Mouse (Mus musculus) thymus, postnatal 10 days (tissue): ENCODE measurements around the gene Cage1.
A peak's percentile ranks its signal among the peaks of the same experiment; 100 is the strongest.

Experiments used
- DNase-seq, 2 experiments: peaks; one replicate each; pipeline ENCODE4 v3.0.0; 2021; ENCODE audit warnings: low spot score in 2 of 2

Cage1 gene

DNA sequence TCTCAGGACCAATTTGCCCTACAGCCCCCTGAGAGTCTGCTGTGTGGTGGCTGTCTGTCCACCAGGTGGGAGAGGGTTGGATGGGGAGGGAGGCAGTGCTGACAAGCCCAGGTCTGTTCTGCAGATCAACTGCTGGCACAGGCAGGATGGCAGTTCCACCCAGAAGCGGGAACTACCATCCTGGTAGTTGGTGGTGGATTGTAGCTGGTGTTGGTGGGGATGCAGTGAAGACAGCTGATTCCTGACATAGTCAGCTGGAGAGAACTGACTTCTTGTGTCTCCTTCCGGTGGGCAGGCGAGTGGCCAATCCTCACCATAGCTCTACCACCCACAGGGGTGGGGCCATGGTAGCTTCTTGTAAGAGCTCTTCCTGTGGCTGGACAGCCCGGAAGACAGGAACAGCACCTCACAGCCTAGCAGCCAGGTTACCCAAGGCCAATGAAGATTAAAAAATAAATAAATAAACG is 26.4 kb downstream of the Cage1 start:
- no peak for DNase-seq

DNA sequence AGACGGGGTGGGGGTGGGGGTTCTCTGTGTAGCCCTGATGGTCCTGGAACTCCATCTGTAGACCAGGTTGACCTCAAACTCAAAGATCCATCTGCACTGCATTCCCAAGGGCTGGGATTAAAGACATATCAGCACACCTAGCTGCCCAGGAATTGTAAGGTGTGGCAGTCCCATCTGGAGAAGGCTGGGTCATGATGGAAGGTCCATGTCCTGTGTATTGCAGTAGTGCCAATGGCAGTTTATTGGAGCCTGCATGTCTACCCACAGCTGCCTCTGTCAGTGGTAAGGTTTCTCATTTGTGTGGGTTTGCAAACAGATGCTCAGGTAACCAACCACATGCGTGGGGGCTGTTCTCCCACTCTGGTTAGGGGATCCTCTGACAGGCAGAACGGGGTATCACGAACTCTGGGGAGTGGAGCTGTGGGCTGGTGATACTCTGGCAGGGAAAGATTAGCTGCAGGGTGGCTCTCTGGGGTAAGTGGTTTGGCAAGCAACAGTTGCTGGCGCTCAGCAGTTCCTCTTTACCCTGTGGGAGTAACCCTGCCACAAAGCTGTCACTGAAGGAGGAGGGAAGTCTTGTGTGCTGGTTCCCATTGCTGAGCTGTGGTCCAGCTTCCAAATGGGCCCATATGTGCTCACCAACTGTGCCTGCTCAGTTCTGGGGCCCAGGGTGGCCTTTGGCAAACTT is 27.0 kb downstream of the Cage1 start:
- DNase-seq: no peak

DNA sequence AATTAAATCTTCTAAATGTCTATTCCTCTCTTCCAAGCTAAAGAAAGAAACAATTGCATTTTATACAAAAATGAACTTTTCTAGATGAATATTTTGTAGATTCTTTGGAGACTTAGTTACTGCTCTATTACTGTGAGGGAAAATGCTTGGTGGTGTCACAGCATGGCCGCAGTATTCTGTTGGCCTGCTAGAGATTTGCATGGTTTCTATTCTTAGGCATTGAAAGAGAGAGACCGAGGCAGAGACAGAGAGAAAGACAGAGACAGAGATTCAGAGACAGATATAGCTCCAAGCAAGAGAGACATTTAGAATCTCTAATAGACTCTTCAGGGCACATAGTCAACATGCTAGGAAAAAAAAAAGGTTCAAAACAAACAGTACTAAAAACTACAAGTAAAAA is 28.9 kb downstream of the Cage1 start:
- DNase-seq: no peak

DNA sequence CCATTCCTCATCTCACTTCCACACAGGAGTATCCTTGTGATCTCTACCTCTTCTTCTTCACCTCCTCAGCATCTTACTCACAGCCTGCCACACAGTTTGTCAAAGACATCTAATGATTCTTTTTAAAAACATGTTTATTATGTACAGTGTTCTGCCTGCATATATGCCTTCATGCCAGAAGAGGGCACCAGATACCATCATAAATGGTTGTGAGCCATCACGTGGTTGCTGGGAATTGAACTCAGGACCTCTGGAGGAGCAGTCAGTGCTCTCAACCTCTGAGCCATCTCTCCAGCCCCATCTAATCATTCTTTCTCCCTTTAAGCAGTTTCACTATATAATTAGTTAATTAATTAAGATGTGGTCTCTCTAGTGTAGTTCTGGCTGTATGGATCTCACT is 34.4 kb downstream of the Cage1 start:
- no peak for DNase-seq

DNA sequence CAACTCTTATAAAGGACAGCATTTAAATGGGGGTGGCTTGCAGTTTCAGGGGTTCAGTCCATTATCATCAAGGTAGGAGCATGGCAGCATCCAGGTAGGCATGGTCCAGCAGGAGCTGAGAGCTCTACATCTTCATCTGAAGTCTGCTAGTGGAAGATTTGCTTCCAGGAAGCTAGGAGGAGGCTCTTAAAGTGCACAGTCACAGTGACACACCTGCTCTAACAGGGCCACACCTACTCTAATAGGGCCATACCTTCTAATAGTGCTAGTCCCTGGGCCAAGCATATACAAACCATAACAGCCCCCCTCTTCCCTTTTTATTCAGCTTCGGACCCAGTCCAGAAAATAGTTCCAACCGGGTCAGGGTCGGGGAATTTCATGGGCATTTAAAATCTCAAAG is 37.2 kb downstream of the Cage1 start:
- no peak for DNase-seq

DNA sequence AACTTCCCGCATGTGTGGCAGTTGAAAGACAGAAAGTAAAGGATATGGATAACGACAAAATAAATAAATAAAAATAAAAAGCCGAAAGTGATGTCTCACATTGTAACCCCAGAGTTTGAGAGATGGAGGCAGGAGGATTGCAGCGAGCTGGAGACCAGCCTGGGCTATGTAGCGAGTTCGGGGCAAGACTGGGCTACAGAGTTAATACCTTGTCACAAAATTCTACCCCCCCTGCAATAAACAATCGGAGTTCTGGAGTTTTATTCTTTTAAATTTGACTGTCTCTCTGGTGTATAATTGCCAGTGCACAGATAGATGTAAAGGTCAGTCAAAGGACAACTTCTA is 42.5 kb downstream of the Cage1 start:
- no peak for DNase-seq

DNA sequence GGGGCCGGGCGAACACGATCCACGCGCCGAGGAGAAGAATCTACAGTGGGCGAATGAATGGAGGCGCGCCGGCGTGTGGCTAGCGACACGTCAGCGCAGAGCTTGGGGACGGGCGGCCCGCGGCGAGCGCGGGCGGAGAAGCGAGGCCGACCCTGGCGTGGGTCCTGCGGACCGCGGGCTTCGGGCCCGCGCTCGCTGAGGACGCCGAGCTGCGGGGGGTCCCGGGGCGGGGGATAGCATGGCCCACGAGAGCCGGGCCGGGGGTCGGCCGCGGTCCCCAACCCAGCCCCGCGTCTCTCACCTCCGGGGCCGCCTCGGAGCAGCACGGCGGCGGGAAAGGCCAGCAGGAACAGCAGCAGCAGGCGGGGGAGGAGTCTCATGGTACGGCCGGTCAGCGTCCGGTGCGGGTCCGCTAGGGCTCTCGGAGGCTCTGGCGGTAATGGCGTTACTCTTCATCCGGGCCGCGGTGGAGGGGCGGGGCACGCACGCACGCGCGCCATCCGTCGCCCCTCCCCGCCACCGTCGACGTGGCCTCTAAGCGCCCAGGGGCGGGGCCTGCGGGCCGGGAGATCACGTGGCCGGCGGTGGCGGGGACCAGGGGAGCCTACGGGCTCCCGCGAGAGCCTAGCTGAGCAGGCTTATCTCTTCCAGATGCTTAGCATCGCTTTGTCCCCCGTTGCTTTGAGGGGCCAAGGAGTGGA is 43.0 kb downstream of the Cage1 start, which contains the start of gene Ssr1:
Ssr1 (minus strand) TSS at position 514 of the 701 bp plus-strand sequence.
- DNase-seq: peak; percentile 92 to 95

DNA sequence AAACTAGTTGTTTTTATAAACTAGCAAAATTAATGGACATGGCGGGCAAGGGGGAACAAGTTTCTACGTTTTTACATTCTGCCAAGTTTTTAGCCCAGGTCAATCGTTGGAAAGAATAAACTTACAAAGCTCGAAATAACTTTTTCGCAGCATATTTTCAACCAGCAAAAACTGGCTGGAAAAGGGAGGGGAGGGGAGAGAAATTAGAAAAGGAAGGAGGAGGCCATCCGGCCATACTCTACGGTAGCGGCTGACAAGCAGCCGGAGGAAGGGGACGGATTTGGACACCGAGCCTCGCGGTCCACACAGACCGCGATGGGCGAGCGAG is 43.5 kb downstream of the Cage1 start:
- no peak for DNase-seq

DNA sequence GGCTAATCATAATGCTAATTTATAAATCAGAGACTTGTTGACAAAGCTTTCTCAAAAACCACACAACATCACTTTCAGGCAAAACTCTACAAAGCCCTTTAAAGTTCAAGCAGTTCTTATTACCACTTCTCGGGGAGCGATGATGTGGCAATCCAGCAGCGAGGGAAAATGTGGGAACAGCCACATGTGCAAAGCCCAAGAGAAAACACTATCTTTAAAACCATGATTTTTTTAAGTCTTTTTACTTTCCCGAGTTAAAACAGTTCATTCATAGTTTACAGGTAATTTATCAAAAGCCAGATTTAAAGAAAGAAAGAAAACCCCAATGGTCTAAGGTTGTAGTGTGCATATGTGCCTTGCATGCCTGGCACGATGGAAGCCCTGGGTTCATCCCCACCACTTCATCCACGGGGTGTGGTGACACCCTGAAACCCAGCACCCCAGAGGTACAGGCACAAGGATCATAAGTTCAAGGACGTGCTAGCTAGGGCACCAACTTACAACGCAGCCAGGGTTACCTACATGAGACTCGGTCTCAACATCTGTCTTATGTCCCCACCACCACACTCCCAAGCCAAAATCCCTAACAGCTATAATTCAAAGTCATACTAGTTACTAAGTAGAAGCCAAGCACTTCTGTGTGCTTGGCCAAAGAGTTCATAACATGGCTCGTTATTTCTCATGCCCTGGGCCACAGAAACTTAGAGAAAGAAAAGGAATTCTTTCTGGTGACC is 44.1 kb downstream of the Cage1 start:
- no peak for DNase-seq

DNA sequence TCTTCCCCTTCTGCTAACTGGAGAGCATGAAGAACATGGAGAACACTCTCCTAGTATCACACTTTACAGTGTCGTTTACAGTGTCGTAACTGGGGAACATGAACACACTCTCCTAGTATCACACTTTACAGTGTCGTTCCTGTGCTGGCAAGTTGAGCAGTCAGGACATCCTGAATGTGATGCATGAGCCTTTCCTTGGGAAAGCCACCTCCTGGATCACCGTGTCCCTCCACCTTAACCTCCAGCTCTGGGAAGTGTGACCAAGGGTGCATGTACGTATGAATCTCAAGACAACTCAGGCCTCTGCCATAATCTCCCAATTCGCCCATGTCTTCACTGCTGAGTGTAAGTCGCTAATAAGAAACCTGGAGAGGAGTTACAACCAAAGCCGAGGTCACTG is 47.2 kb downstream of the Cage1 start:
- DNase-seq: no peak

DNA sequence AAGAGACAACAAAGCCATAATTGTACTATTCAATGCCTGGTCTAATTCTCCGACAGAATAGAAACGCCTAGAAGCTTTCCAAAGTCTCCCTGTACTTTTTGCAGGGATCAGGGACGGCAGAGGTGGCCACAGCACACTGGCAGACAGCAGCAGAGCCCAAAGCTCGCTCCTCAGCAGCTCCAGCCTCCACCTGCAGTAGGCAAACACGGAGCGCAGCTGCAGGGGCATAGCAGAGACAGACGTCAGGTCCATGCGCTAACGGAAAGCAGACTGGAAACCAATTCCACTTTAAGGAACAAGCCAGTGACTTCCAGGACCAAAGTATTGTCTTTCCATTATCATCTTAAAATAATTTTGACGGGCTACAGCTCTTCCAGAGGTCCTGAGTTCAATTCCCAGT is 50.7 kb downstream of the Cage1 start:
- DNase-seq: no peak

DNA sequence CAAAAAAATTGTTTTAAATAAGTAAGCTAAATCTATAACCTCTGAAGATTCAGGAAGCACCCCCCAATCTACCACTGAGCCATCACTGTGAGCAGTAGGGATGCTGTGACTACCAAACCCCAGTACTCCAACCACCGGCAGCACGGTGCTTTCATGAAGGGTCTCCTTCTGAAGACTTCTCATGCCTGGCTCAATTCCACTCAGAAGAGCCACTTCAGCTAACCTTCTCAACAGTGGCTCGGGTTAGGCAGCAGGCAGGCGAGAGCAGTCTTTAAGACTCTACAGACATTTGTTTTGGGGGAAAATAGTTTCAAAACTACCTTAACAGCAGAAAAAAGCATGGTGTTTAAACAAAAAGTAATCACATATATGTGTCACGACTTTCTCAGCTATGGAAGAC is 55.8 kb downstream of the Cage1 start:
- DNase-seq: no peak

DNA sequence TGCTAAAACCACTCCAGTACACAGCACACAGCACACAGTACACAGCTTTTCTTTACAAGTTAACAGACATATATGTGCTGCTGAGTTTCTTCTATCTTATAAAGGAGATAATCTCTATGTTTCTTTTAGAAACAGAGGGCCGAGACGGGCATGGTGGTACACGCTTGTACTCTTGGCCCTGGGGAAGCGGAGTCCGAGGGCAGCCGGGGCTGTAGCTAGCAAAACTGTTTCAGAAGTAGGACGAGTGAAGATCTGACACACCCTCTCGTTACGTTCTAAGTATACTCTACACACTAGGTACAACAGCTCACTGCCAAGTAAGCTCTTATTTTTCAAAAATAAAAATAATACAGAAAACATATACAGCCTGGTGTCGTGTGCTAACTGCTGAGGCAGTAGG is 56.5 kb downstream of the Cage1 start:
- no peak for DNase-seq

DNA sequence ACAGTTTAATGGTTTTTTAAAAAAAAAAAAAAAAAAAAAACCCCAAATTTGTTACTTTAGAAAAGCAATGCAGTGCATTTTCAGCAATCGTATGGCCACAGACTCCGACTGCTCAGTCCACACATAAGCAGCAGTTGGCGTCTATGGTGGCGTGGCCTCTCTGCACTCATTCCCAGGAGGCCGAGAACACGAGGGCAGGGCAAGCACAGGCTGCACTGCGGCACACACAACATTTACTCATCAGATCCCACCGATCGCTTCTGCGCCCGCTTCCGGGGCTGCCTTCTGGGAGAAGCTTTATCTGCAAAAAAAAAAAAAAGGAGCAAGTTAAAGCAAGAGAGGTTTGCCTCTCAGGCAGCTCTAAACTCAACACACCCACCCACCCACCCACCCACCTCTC is 57.4 kb downstream of the Cage1 start:
- DNase-seq: no peak

DNA sequence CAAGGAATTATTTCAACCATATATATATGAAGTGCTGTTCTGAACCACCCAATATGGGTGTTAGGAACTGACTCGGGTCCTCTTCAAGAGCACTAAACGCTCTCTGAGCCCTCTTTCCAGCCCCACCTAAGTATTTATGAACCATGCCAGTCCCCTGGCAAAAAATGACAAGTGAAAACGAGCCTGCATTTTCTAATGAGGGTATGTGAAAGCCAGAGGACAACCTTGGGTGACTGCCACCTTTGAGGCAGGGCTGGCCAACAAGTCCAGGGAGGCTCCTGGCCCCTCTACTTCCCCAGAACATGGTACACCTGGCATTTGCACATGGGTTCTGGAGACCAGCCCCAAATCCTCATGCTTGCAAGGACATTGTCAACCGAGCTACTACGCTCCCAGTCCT is 62.1 kb downstream of the Cage1 start:
- DNase-seq: no peak

DNA sequence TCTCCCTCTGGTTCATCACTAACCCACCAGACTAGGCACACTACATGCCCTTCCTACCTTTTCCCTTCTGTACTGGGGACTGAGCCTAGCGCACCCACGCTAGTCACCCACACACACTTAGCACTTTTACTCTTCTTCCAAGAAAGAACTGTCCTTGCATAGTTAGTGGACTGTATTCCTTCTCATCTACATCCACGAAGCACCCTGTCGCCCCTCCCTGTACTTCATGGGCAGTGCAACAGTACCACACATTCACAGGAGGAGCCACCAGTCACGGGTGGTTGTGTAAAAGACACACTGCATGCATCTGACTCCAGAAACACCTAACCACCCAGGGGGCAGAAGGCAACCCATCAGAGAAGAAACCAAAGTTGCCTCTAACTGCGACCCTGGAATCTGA is 62.8 kb downstream of the Cage1 start:
- no peak for DNase-seq

DNA sequence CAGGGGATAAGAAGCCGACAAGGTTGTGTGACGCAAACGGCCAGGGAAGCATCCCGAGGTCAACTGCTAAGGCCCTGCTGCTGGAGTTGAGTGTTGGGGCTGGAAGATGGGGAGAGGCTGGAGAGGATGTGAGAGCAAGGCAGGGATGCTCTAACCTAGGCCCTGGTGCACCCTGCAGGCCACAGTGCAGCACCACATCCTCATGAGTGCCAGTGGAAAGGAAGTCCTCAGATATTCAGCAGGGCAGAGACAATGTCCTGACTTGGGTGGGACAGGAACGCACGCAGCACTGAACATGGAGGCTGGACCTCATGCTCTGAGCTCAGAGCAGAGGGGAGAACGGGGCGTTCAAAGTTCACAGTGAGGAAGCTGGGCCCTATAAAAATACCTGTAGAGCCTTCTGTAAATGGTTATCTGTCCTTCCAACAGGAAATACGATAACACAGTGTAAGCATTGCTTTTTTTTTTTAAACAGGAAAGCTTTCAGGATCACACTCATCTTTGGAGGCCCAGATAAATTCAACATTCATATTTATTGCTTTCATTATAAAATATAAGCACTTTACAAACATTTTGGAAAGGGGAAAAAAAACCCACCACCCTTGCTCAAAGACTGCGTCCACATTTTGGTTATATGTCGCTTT is 65.9 kb downstream of the Cage1 start:
- DNase-seq: no peak

DNA sequence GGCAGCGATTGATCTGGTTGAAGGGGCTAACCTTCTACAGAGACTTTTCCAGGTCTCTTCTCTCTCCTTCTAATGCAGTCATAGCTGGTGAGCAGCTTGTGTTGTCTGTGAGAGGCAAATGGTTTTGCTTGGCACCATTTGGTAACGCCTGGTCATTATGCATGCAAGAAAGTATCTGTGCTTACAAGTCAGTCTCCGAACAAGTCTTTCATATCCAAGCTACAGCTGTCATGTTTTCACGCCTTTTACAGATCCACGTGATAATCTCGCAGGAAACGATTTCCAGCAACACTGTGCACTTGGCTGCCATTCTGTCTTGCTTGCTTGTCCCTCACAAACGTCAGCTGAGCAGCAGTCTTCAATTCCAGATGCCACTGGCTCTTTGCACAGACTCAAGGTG is 66.9 kb downstream of the Cage1 start:
- no peak for DNase-seq

DNA sequence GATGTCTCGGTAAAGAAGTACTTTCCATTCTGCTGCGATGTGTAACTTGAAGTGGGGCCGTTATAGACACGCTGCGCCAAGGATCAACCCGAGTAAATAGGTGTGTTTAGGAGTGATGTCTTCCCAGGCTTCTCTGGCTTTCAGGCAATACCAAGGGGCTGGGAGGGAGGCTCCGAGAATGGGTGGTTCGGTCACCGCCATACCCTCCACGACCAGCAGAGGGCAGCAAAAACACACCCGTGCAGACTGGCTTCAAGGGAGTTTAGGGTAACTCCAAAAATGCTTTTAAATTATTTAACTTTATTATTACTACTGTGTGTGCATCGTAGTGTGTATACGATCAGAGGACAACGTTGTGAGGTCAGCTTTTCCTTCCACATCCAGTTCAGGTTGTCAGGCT is 67.5 kb downstream of the Cage1 start:
- peak; percentile 73 to 90 for DNase-seq

DNA sequence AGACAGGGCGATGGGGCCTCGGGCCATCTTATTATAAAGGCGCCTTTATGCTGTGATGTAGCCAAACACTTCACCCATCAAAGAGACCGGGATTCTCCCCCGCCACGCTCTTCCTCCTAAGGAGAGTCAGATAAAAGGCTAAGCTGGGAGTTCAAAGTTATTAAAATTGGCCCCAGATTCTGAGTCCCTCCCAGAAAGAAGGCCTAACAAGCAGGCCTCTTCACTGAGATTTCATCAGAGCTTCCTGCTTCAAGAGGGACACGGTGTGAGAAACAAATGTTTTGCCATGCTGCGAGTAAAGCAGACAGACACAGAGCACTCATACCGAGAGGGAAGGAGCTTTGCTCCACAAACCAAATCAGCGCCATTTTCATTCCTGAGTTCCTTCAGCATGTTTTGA is 69.3 kb downstream of the Cage1 start:
- DNase-seq: no peak

DNA sequence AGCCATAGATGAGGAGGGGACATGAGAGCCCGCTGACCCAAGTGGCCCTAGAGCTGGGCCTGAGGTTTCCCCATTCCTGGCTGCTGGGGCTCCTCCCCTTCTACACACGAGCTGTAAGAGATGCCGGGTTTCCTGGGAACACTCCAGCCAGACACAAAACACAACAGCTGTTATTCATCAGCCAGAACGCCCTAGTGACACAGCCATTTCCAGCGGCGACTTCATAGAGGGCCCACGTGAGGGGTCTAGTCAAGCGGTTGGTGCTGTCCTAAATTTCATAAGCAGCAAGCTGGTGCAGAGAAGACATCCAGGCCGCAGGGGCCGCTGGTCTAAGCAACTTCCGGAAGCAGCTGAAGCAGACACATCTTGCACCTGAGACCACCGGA is 69.8 kb downstream of the Cage1 start:
- no peak for DNase-seq

DNA sequence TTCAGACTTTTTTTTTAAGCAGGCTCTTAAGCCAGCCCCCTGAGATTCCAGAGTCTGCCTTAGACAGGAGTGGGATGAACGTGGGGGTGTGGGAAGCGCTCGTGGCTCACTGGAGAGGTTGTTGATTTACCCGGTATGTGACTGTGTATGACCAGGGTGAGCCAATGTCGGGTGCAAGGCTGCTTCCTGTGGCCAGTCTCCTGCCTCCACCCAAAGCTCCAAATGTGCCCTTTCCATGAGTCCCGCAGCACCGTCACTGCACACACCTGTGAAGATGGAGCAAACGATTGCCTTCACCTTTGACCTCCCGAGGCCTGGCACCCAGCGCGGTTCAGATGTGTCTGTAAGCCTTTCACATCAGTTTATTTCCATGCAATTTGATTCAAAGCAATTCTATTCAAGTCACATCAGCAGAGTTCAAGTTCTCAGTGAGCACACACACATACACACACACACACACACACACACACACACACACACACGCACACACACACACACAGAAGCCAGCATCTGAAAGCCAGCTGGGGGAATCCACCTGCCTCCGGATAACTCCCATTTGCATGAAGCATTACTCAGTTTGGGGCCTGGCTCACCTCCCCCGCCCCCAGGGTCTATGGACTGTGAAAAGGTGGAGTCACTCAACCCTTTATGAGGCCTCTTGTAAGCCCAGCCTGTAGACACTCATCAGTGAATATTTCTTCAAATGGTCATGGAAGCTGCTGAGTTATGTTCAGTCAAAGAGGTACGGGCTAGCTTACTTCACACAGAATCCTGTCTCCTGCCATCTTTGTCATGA is 70.4 kb downstream of the Cage1 start:
- no peak for DNase-seq
